Mouse (Mus musculus) thymus, adult 2 months (tissue): Measurements from ENCODE around the gene Pigq.

Source experiments
- CTCF ChIP-seq: fragments of 200-500 bp; IDR thresholded peaks from 2 replicates; pipeline ENCODE4 v1.5.1; 2012; ENCODE audit warnings: mild to moderate bottlenecking, control low read depth, low read length, moderate library complexity, borderline replicate concordance; ENCODE audit not compliant: control insufficient read depth, poor library complexity, insufficient read depth; ENCODE audit errors: extremely low read depth
- POLR2A ChIP-seq: fragments of 200-500 bp; IDR thresholded peaks from 2 replicates; pipeline ENCODE4 v1.6.1; 2012; ENCODE audit warnings: mild to moderate bottlenecking, low read length, control low read depth, moderate library complexity; ENCODE audit not compliant: control insufficient read depth, poor library complexity, insufficient read depth; ENCODE audit errors: extremely low read depth

DNA sequence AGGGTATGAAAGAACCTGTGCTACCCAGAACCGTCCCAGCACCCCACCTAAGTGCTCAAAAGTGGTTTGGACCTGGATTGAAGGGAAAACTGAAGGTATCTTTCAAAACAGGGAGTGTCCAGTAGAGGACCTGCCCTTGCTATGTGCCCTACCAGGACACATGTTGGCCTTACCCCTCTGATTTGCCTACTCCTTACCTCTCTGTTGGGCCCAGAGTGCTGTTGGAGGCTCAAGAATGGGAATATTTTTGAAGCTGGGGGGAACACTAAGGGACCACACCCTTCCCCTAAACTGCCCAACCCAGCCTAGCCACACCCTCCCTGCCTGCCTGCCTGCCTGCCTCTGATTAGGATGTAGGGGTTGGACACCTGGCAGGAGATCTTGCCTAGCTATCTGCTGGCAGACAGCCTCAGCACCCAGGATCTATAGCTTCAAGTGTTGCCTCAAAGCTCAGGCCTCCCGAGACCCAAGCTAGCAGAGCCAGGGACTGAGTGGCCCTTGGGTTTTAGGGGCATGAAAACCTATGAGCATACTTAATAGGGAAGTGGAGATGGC lies 2.1 kb downstream of the Pigq start:
- TF ChIP-seq POLR2A = no peak
- no peak for TF ChIP-seq CTCF
